Mouse (Mus musculus): ENCODE measurements around the gene 4933430I17Rik.
"Not testable (repeated sequence)": the region's sequence is repeated elsewhere in the genome, so short reads cannot be mapped to it uniquely, and the experiment has no call there.

4933430I17Rik gene

GRCm38 (mm10) chr4:62524651-62525488 is at the start of gene 4933430I17Rik, which contains the start of gene Pole3:
Gene 4933430I17Rik, plus strand, starts transcription at chr4:62525369.
Gene Pole3, minus strand, starts transcription at chr4:62525068.
- peak; percentile 97 to 99 for DNase-seq (ENCODE audit: inconsistent age in 2 of 2, low spot score in 1 of 2)

GRCm38 (mm10) chr4:62475793-62476192 is 49.4 kb upstream of the 4933430I17Rik start:
- DNase-seq (ENCODE audit: inconsistent age in 2 of 2, low spot score in 1 of 2) = no peak

- no peak for DNase-seq (ENCODE audit: inconsistent age in 2 of 2, low spot score in 1 of 2)
These were observed 47.5 kb upstream of the 4933430I17Rik start for GRCm38 (mm10) chr4:62477542-62478244.

- not testable (repeated sequence) for DNase-seq (ENCODE audit: inconsistent age in 2 of 2, low spot score in 1 of 2)
These were observed 45.6 kb upstream of the 4933430I17Rik start for GRCm38 (mm10) chr4:62479593-62479936.

GRCm38 (mm10) chr4:62479937-62480708 is 45.0 kb upstream of the 4933430I17Rik start, which contains the start of gene Bspry:
Gene Bspry, plus strand, starts transcription at chr4:62480053.
- DNase-seq (ENCODE audit: inconsistent age in 2 of 2, low spot score in 1 of 2) = peak; percentile 72 to 80

- peak; percentile 73 to 81 for DNase-seq (ENCODE audit: inconsistent age in 2 of 2, low spot score in 1 of 2)
These were observed 44.2 kb upstream of the 4933430I17Rik start for GRCm38 (mm10) chr4:62480709-62481605.

GRCm38 (mm10) chr4:62484928-62485327 is 40.2 kb upstream of the 4933430I17Rik start:
- DNase-seq (ENCODE audit: inconsistent age in 2 of 2, low spot score in 1 of 2) = no peak

GRCm38 (mm10) chr4:62485450-62486161 is 39.6 kb upstream of the 4933430I17Rik start:
- DNase-seq (ENCODE audit: inconsistent age in 2 of 2, low spot score in 1 of 2) = peak; percentile 63 to 75

GRCm38 (mm10) chr4:62486162-62486696 is 38.9 kb upstream of the 4933430I17Rik start:
- DNase-seq (ENCODE audit: inconsistent age in 2 of 2, low spot score in 1 of 2) = no peak

GRCm38 (mm10) chr4:62487172-62487571 is 38.0 kb upstream of the 4933430I17Rik start:
- no peak for DNase-seq (ENCODE audit: inconsistent age in 2 of 2, low spot score in 1 of 2)

- DNase-seq (ENCODE audit: inconsistent age in 2 of 2, low spot score in 1 of 2) = peak; percentile 46 to 58
These were observed 37.3 kb upstream of the 4933430I17Rik start for GRCm38 (mm10) chr4:62487914-62488313.

- DNase-seq (ENCODE audit: inconsistent age in 2 of 2, low spot score in 1 of 2) = no peak
These were observed 32.5 kb upstream of the 4933430I17Rik start for GRCm38 (mm10) chr4:62492682-62493081.

GRCm38 (mm10) chr4:62494230-62494629 is 30.9 kb upstream of the 4933430I17Rik start:
- DNase-seq (ENCODE audit: inconsistent age in 2 of 2, low spot score in 1 of 2) = no peak

GRCm38 (mm10) chr4:62495946-62496345 is 29.2 kb upstream of the 4933430I17Rik start:
- peak in 1 of 2 experiments; percentile 71 for DNase-seq (ENCODE audit: inconsistent age in 2 of 2, low spot score in 1 of 2)

- peak; percentile 80 to 91 for DNase-seq (ENCODE audit: inconsistent age in 2 of 2, low spot score in 1 of 2)
These were observed 28.4 kb upstream of the 4933430I17Rik start for GRCm38 (mm10) chr4:62496815-62497214.

GRCm38 (mm10) chr4:62500799-62501198 is 24.4 kb upstream of the 4933430I17Rik start:
- DNase-seq (ENCODE audit: inconsistent age in 2 of 2, low spot score in 1 of 2) = peak in 1 of 2 experiments; percentile 22

GRCm38 (mm10) chr4:62501534-62501933 is 23.6 kb upstream of the 4933430I17Rik start:
- no peak for DNase-seq (ENCODE audit: inconsistent age in 2 of 2, low spot score in 1 of 2)

- peak; percentile 94 to 98 for DNase-seq (ENCODE audit: inconsistent age in 2 of 2, low spot score in 1 of 2)
These were observed 23.0 kb upstream of the 4933430I17Rik start for GRCm38 (mm10) chr4:62501964-62502732.

All from adrenal gland, adult (tissue).